Mouse (Mus musculus): ENCODE measurements around the gene Plekha8. TPM values are rescaled to one million over a fixed set of nuclear protein-coding genes. Genes with fewer than 3 reads are reported as not detected.

Gene Plekha8
- polyA plus RNA-seq, 1 experiment from 2014 or later: 6.4 TPM

DNA sequence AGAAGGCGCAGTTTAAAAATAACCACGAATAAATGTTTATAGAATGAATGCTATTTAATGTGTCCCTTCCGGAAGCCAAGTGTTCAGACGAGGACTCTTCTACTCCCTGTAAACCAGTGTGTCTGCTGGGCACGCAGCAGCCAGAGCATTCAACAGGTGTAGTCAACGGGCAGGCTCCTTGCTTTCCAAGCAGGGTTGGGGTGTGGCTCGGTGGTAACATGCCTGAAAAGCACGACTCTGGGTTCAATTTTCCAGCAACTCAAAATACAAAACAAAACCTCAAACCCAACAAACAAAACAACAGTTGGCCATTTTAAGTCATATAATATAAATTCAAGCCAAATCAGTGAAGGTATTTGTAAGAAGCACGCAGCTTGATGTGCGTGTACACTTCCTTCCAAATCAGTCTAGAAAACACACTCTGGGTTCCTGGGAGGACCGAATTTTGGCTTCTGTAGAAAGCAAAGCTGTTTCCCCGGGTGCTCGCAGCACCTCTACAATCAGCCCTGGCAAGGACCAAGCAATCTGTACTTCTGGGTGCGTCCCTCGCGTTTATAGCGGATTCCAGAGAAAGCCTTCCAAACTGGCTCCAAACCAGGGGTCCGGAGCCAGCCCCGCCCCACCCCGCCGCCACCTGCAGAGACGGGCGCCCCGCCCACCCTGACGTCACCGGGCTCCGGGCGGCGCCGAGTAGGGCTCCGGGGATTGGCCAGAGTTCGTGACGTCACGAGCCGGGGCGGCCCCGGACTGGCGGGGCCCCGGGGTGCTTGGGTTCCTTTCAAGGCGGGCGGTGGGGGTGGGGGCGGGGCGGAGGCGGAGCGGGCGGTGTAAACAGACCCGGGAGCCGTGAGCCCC lies 86.2 kb downstream of the Plekha8 start, which contains the start of gene Mturn:
Gene Mturn, plus strand, starts transcription at position 734 of the 855 bp plus-strand sequence.
- H3K9ac ChIP-seq: peak within 1 kb of the TSS; percentile 60
- peak; percentile 99 for ATAC-seq
- H3K4me2 ChIP-seq (replicated peaks): peak within 1 kb of the TSS; percentile 99
- 0 out of 2 replicates have a peak, but pooled peaks cover 8% of the 10 kb centered on the region for H3K27me3 ChIP-seq (replicated peaks)
- 3% methylated on average over 48 of the region's 48 CpGs for WGBS
- 0 out of 2 replicates have a peak, but pooled peaks cover 12% of the 10 kb centered on the region for H3K4me1 ChIP-seq (replicated peaks)
- H3K9me3 ChIP-seq: no peaks in the 10 kb centered on the region
- H3K36me3 ChIP-seq: no peaks in the 10 kb centered on the region
- peak within 1 kb of the TSS; percentile 81 for H3K4me3 ChIP-seq (replicated peaks)
- H3K27ac ChIP-seq: peak within 1 kb of the TSS; percentile 52

DNA sequence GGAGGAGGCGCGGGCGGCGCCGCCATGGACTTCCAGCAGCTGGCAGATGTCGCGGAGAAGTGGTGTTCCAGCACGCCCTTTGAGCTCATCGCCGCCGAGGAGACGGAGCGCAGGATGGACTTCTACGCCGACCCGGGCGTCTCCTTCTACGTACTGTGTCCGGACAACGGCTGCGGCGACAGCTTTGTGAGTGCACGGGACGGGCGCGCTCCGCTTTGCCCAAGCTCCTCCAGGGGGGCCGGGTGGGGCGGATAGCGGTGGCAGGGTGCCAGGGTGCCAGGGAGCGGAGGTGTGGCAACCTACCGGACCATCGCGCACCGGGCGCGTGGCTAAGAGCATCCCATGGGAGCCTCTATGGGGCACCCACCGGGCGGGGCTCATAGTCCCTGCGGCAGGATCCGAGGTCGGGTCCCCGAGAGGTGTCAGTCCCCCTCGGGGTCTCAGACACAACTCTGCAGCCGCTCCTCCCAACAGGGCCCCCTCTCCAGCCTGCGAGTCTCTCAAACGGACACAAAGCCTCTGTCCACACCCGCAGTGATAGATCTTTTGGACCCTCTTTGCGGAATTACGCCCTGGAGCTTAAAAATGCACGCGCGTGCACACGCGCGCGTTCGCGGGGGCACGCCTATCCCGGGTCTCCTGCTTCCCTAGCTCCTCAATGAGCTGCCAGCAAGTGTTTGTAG lies 87.0 kb downstream of the Plekha8 start:
- no peaks in the 10 kb centered on the region for H3K36me3 ChIP-seq
- under 1% methylated on average over 61 of the region's 61 CpGs for WGBS
- H3K4me2 ChIP-seq (replicated peaks): peak overlapping the region; percentile 99
- 0 out of 2 replicates have a peak, but pooled peaks cover 8% of the 10 kb centered on the region for H3K27me3 ChIP-seq (replicated peaks)
- H3K9ac ChIP-seq: peak overlapping the region; percentile 60
- H3K4me1 ChIP-seq (replicated peaks): 0 out of 2 replicates have a peak, but pooled peaks cover 12% of the 10 kb centered on the region
- peak; percentile 74 for ATAC-seq
- no peaks in the 10 kb centered on the region for H3K9me3 ChIP-seq
- H3K4me3 ChIP-seq (replicated peaks): peak overlapping the region; percentile 81
- peak overlapping the region; percentile 52 for H3K27ac ChIP-seq

GRCm38 (mm10) chr6:54684085-54684484 lies 89.2 kb downstream of the Plekha8 start:
- 84% methylated on average over 4 of the region's 4 CpGs for WGBS
- Histone ChIP-seq H3K4me3 (replicated peaks) (no peak overlapping the region), H3K27me3 (replicated peaks) (0 out of 2 replicates have a peak, but pooled peaks cover 8% of the 10 kb centered on the region), H3K9me3 (no peaks in the 10 kb centered on the region), H3K36me3 (no peaks in the 10 kb centered on the region), H3K4me2 (replicated peaks) (no peak overlapping the region), H3K27ac (no peak overlapping the region), H3K9ac (no peak overlapping the region), H3K4me1 (replicated peaks) (0 out of 2 replicates have a peak, but pooled peaks cover 12% of the 10 kb centered on the region)
- ATAC-seq: no peak

DNA sequence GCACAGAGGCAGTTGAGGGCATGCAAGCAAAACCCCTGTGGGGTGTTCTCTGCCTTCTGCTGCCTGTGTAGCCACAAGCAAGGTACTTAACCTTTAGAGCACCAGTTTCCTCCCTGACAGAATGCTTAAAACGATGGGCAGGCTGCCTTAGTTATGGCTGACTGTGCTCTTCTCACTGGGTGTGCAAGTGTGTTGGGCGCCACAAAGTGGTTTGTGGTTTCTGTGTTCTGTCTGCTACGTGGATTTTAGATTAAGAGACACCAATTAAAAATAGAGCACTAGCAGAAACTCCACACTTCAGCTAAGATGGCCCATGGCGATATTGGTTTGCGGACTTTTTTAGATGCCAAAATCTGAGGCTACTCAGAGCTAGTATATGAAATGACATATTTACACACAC lies 90.2 kb downstream of the Plekha8 start:
- H3K27me3 ChIP-seq (replicated peaks): 0 out of 2 replicates have a peak, but pooled peaks cover 5% of the 10 kb centered on the region
- ATAC-seq: no peak
- 0 out of 2 replicates have a peak, but pooled peaks cover 12% of the 10 kb centered on the region for H3K4me1 ChIP-seq (replicated peaks)
- no peak overlapping the region for H3K27ac ChIP-seq
- H3K9me3 ChIP-seq: no peaks in the 10 kb centered on the region
- WGBS: 82% methylated on average over 5 of the region's 5 CpGs
- H3K4me2 ChIP-seq (replicated peaks): no peak overlapping the region
- H3K4me3 ChIP-seq (replicated peaks): no peak overlapping the region
- no peak overlapping the region for H3K9ac ChIP-seq
- H3K36me3 ChIP-seq: no peaks in the 10 kb centered on the region

GRCm38 (mm10) chr6:54685716-54686395 lies 90.9 kb downstream of the Plekha8 start:
- no peak overlapping the region for H3K27ac ChIP-seq
- 0 out of 2 replicates have a peak, but pooled peaks cover 10% of the 10 kb centered on the region for H3K4me1 ChIP-seq (replicated peaks)
- ATAC-seq: no peak
- no peak overlapping the region for H3K9ac ChIP-seq
- no peak overlapping the region for H3K4me3 ChIP-seq (replicated peaks)
- 0 out of 2 replicates have a peak, but pooled peaks cover 5% of the 10 kb centered on the region for H3K27me3 ChIP-seq (replicated peaks)
- WGBS: 65% methylated on average over 14 of the region's 14 CpGs
- H3K4me2 ChIP-seq (replicated peaks): no peak overlapping the region
- no peaks in the 10 kb centered on the region for H3K36me3 ChIP-seq
- H3K9me3 ChIP-seq: no peaks in the 10 kb centered on the region

DNA sequence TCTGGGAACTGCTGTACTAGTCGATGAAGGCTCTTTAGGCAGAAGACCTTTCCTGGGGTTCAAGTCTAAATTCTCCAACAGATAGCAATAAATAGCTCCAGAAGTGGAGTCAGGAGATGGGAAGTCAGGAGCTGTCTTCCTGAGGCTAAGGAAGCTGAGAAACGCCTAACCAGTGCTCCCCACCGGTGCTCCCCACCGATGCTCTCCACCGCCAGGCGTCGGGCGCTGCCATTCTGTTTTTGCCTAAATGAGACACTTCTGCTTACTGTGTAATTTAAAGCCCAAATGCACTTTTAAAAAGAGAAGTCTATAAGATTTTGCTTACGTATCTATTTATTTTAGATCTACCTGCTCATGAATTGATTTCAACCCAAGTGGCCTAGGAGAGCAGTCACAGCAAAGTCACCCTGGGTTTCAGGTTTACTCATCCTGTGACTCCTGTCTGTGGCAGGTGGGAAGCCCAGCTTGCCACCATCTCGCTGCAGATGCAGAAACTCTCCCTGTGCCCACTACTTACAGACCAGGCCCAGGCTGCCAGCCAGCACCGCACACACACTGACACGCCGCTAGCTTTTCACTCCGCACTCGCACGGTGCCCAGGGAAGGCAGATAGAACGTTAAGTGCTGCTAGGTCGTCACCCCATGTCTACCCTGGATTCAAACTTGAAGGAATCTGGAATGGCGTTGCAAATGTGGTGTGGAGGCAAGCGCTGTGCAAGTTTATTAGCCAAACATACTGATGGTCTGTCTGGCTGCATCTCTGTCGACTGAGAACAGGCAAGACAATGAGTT lies 92.2 kb downstream of the Plekha8 start:
- WGBS: 91% methylated on average over 21 of the region's 21 CpGs
- no peaks in the 10 kb centered on the region for H3K9me3 ChIP-seq
- H3K4me2 ChIP-seq (replicated peaks): no peak overlapping the region
- H3K4me1 ChIP-seq (replicated peaks): 0 out of 2 replicates have a peak, but pooled peaks cover 5% of the 10 kb centered on the region
- H3K27ac ChIP-seq: no peak overlapping the region
- H3K27me3 ChIP-seq (replicated peaks): 0 out of 2 replicates have a peak, but pooled peaks cover 5% of the 10 kb centered on the region
- no peak for ATAC-seq
- H3K4me3 ChIP-seq (replicated peaks): no peak overlapping the region
- no peaks in the 10 kb centered on the region for H3K36me3 ChIP-seq
- H3K9ac ChIP-seq: no peak overlapping the region

DNA sequence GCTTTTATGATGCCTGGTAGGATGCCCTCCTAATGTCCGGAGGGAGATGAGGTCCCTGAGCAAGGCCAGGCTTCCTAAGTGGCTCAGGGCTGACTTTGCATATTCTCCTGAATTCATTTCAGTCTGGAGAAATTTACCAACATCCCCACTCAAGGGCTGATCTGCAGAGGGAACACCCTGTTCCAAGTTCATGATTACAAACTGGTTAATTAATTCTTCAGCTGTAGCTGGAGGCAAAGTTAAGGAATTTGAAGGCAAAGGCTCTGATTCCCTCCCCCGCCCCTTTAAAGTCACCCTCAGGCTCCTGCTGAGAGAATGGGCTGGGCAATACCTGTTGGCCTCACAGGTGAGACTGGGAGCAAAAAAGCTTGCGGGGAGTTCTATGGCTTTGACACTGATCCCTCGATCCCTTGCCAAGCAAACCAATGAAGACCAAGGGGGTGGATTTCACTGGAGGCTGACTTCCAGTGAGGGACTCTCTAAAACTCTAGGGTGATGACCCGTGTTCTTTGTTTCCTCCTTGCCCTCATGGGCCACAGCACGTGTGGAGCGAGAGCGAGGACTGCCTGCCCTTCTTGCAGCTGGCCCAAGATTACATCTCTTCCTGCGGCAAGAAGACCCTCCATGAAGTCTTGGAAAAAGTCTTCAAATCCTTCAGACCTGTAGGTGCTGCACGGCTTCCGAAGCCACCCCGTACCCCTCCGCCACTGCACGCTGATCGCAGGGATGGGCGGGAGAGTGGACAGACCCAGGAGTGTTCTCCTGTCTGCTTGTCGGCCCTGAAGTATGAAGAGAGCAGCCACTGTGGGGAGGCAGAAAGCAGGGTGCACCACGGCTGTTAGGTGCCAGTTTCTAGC lies 93.8 kb downstream of the Plekha8 start:
- H3K36me3 ChIP-seq: no peaks in the 10 kb centered on the region
- H3K27ac ChIP-seq: no peak overlapping the region
- WGBS: 77% methylated on average over 18 of the region's 18 CpGs
- no peaks in the 10 kb centered on the region for H3K9me3 ChIP-seq
- no peak overlapping the region for H3K4me3 ChIP-seq (replicated peaks)
- no peaks in the 10 kb centered on the region for H3K4me1 ChIP-seq (replicated peaks)
- H3K4me2 ChIP-seq (replicated peaks): no peak overlapping the region
- H3K27me3 ChIP-seq (replicated peaks): no peaks in the 10 kb centered on the region
- ATAC-seq: no peak
- H3K9ac ChIP-seq: no peak overlapping the region

DNA sequence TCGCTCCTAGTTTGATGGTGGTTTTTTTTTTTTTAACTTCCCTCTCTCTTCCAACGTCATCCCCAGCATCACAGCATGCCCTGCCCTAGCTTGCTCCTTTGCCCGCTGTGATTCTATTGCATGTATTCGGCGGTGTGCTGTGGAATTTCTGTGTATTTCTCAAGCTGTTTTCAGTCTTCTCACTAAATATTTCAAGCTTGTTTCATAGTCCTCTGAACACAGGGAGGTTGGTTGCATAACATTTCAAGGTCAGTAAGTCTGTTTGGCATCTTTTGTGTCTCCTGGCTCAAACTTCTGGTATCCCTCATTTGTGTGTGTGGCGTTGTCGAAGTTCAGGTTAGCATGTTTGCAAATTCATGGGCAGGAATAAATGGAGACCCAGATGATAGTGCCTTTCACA lies 94.8 kb downstream of the Plekha8 start:
- WGBS: 90% methylated on average over 7 of the region's 7 CpGs
- H3K4me3 ChIP-seq (replicated peaks): no peak overlapping the region
- H3K4me2 ChIP-seq (replicated peaks): no peak overlapping the region
- no peaks in the 10 kb centered on the region for H3K36me3 ChIP-seq
- H3K9ac ChIP-seq: no peak overlapping the region
- no peaks in the 10 kb centered on the region for H3K27me3 ChIP-seq (replicated peaks)
- no peaks in the 10 kb centered on the region for H3K9me3 ChIP-seq
- H3K4me1 ChIP-seq (replicated peaks): no peaks in the 10 kb centered on the region
- ATAC-seq: no peak
- H3K27ac ChIP-seq: no peak overlapping the region

GRCm38 (mm10) chr6:54690838-54691237 lies 95.9 kb downstream of the Plekha8 start:
- H3K4me3 ChIP-seq (replicated peaks): no peak overlapping the region
- no peaks in the 10 kb centered on the region for H3K9me3 ChIP-seq
- 87% methylated on average over 13 of the region's 13 CpGs for WGBS
- H3K4me1 ChIP-seq (replicated peaks): no peaks in the 10 kb centered on the region
- no peak overlapping the region for H3K4me2 ChIP-seq (replicated peaks)
- no peaks in the 10 kb centered on the region for H3K27me3 ChIP-seq (replicated peaks)
- no peaks in the 10 kb centered on the region for H3K36me3 ChIP-seq
- no peak for ATAC-seq
- no peak overlapping the region for H3K27ac ChIP-seq
- no peak overlapping the region for H3K9ac ChIP-seq

- H3K27me3 ChIP-seq (replicated peaks): no peaks in the 10 kb centered on the region
- H3K4me2 ChIP-seq (replicated peaks): no peak overlapping the region
- no peaks in the 10 kb centered on the region for H3K36me3 ChIP-seq
- no peak overlapping the region for H3K4me3 ChIP-seq (replicated peaks)
- H3K9ac ChIP-seq: no peak overlapping the region
- ATAC-seq: no peak
- 70% methylated on average over 14 of the region's 14 CpGs for WGBS
- H3K9me3 ChIP-seq: no peaks in the 10 kb centered on the region
- H3K4me1 ChIP-seq (replicated peaks): no peaks in the 10 kb centered on the region
- no peak overlapping the region for H3K27ac ChIP-seq
These were observed 96.6 kb downstream of the Plekha8 start for GRCm38 (mm10) chr6:54691368-54692116.

All from intestine, embryonic 15.5 days (tissue).